Mouse (Mus musculus) ovary, postnatal 14 days (tissue): ENCODE measurements at regions not wholly inside any gene's neighbourhood (a gene's known extent, or its start where the extent isn't known, plus 50 kb on each side); places are given as distances from the start of the nearest gene placed in this dataset.

Experiments used
- DNase-seq: peaks from one replicate; pipeline ENCODE4 v3.0.0; 2022; ENCODE audit warnings: low spot score

DNA sequence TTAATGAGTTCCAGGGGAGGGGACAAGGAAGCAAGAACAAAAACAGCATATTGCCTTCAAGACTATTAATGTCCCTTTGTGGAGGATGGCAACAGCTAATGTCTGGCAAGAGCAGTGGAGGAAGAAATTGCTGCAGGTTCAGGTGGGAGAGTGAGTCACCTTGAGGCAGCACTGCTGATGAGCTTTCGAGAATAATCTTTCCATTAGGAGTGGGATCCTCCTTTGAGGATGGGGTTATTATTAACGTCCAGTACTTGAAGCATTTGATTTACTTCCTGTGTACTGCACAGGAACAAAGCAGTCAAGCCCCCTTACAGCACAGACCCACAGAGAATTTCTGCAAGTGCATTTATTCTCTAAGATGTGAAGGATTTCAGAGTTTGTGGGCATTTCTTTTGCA, 671.2 kb upstream of the Stxbp6 start:
- no peak for DNase-seq

DNA sequence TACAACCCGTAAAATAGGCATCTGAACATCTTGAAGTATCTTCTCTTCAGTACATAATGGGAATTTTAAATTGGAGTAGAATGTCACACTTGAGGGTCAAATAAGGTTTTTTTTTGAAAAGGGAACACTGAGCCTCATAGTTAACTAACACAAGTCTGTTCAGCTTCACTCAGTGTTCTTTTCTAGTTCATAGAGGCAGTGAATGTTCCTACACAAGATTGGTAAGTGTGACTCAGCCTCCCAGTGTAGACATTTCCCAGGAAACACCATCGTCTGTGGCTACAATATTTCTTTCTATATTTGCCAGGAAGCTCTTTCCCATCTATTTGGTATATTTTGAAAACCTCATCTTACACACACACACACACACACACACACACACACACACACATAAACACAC, 670.1 kb upstream of the Stxbp6 start:
- DNase-seq: no peak

- peak; percentile 8 for DNase-seq
These were observed 659.2 kb upstream of the Stxbp6 start for GRCm38 (mm10) chr12:45733661-45734060.

DNA sequence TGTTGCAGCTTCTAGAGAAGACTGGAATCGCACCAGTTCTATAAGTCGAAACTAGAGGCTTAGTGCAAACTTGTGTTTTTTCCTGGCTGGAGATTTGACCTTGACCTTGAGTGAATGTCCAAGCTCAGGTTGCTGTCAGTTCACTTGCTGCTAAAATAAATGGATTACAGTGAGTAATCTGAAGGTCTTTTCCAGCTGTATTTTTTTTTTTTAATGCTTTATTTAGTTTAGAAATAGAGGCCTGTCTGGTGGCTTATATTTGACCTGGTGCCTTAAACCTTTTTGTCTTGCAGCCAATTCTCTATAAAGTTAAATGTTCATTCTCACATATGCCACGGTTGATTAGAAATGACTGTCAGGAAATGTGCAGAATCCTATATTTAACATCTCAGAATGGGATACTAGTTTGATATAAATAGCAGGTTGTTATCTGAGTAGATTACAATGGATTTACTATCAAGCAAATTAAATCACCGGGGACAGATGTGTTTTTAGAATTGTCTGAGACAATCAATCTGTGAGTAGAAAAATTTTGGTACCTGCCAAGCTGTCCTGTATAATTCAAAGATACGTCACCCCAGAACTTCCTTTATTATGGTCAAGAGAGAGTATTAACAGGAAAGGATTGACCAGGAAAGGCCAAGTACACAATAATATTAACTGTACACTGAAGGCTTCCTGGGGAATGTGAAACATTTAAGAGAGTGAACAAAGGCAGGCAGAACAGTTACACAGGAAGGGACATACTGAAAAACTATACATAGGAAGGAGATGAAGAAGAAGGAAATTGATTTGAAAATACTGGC, 650.3 kb upstream of the Stxbp6 start:
- DNase-seq: no peak

- no peak for DNase-seq
These were observed 636.8 kb upstream of the Stxbp6 start for GRCm38 (mm10) chr12:45711351-45711750.

GRCm38 (mm10) chr12:45710766-45711165, 636.3 kb upstream of the Stxbp6 start:
- no peak for DNase-seq

DNA sequence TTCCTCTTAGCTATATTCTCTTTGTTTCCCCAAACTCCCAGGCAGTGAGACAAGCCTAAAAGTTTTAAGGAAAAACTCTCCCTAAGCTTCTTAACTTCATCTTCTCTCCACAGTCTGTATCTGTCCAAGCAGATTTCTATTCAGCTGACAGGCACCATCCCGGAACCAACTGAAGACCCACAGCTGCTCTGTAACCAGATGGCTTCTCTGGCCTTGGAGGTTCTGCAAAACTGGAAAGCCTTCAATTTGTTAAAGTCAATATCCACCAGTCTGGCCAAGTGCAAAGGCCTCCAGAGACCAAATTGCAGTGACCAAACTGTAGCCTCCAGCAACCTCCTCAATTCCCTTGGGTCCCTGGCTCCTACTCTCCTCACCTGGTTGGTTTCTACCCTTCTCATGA, 614.8 kb upstream of the Stxbp6 start:
- DNase-seq: peak; percentile 6

DNA sequence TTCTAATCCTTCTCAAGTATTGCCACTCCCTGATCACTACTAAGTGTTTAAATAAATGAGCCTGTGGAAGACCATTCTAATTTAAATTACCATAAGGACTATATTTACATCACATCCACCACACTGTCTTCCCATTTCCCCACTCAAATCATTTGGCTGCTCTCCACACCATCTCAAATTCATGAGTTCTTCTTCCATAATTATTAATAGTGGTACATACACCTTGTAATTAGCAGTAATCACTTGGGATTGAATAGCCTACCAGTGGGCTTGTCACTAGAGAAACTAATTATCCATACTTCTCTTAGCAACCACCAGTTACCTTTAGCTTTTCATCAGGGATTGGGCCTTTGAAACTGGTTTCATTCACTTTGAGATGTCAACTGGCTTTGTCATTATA, 612.3 kb upstream of the Stxbp6 start:
- DNase-seq: no peak

GRCm38 (mm10) chr12:45672361-45672760, 597.9 kb upstream of the Stxbp6 start:
- DNase-seq: no peak

DNA sequence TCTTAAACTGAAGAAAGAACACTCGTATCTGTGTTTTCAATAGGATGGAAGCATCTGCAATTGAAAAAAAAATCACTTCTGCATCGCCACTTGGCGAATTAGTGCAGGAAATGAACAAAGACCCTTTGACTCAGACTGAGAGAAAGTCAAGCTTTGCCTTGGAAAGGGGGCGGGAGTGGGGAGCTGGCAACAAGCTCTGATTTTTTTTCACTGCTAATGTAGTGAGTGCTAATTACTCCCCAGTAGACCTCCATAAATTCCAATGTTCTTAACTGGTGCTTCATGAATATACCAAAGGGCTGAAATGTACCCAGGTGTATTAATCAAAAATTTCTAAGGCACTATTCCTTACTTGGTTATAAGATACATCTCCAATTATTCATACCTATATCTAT, 597.0 kb upstream of the Stxbp6 start:
- no peak for DNase-seq

GRCm38 (mm10) chr12:45670874-45671553, 596.5 kb upstream of the Stxbp6 start:
- no peak for DNase-seq

GRCm38 (mm10) chr12:45670246-45670873, 595.9 kb upstream of the Stxbp6 start:
- no peak for DNase-seq

DNA sequence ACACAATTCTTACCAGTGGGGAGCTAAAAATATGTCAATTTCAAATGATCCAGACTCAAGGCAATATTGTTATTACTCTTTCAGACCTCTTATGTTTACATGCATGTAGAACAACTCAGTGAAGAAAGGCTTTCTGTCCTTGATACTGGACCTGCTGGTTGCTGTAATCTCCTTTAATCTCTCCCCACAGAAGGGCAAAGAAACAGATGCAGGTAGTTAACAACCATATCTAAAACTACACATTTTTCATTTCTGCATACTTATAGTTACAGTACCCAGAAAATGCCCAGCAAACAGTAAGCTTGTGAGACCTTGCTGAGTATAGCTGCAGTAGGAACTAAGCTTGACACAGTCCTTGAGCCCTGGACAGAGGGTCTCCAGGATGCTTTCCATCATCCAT, 585.1 kb upstream of the Stxbp6 start:
- DNase-seq: no peak

GRCm38 (mm10) chr12:45656574-45656973, 582.1 kb upstream of the Stxbp6 start:
- no peak for DNase-seq

GRCm38 (mm10) chr12:45648654-45649053, 574.1 kb upstream of the Stxbp6 start:
- no peak for DNase-seq

GRCm38 (mm10) chr12:45644180-45644579, 569.7 kb upstream of the Stxbp6 start:
- no peak for DNase-seq

GRCm38 (mm10) chr12:45622830-45623229, 548.3 kb upstream of the Stxbp6 start:
- no peak for DNase-seq

- DNase-seq: no peak
These were observed 545.5 kb upstream of the Stxbp6 start for GRCm38 (mm10) chr12:45620056-45620455.

DNA sequence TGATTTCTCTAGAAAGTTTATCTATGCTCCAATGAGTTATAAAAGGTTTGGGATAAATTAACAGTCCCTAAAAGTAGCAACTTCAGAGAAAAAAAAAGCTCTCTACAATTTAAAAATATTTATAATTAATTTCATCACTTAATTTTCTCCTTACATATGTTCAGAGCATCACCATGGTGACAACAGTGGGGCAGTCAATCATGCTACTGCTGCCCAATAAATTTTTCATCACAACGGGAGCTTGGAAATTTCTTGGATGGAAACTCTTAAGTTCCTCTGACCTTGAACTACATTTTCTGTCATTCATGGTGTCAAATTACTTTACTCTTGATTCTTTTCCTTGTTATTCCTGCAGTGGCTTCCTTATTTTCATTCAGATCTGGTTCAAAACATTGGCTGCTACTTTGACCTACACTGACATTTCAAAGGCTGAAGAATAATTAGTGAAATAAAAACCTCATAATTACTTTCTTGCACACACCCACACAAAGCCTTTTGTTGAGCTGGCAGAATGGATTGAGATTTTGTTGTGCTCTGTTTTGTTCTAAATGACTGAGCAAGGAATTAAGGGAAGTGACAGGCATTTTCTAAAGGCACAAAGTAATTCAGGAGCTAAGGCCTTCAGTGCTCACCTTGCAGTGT, 540.1 kb upstream of the Stxbp6 start:
- no peak for DNase-seq

DNA sequence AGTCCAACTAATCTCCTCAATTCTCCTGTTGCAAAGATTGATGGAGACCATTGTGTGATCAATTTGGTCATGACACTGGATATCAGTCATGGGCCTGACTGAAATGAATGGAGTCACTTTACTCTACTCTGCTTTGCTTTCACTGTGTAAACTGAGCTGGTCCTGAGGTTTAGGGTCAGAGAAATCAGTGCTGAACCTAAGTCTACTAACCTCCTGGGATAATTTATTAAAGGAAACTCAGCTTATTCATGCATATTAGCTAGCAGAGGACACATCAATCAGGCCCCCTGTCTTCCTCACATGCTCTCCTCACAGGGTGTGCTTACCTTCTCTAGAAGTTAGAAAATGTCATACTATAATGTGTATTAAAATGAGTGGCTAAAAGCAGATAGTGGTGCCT, 539.6 kb upstream of the Stxbp6 start:
- no peak for DNase-seq

- DNase-seq: no peak
These were observed 524.9 kb upstream of the Stxbp6 start for GRCm38 (mm10) chr12:45599443-45599842.

DNA sequence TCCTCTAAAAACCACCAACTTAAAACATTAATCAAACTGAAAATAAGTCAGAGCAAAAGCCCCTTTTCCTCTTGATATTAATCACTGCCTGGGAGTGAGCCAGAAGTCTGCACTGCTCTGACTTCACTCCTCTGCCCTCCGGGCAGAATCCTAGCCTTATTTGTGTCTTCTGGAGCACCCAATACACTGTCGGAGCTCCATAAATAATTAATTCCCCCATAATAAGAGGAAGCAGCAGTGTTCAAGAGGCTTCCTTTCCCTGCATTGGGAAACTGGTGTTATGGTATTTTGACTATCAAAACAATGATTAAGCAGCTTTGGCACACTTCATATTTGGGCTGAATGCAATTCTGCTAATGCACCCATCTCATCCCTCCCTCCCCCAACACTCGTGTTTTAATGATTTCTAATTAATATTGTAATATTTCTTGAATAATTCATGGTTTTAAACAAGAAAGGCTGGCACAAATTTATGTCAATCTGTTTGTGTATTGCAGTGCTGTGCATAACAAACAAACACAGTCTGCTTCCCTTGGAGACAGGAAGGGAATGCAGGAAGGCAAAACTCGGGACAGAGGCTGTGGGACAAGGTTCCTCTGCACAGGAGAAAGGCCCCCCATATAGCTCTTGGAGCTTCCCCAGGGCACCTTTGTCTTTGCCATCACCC, 523.5 kb upstream of the Stxbp6 start:
- no peak for DNase-seq
